Mouse (Mus musculus) left cerebral cortex, postnatal 25 days (tissue): ENCODE results near the gene Plcd1. TPM values are rescaled to one million over a fixed set of nuclear protein-coding genes. Genes with fewer than 3 reads are reported as not detected.

Experiments used
- DNase-seq, 2 experiments: peaks; one replicate each; pipeline ENCODE4 v3.0.0; 2022; ENCODE audit warnings: low spot score in 2 of 2, mixed read lengths in 1 of 2
- intact Hi-C: fragments of 180-260 bp; cut with DNase I; formaldehyde crosslinking; loops from one replicate; pipeline ENCODE4 v1.15.1; 2025
- total RNA-seq, 2 experiments: library from RNA; stranded (reverse); gene quantifications; 2 replicates each; pipeline ENCODE4 v1.2.3; 2021

The Plcd1 gene
- total RNA-seq, 2 experiments from 2014 or later = 9.7 to 10.8 TPM

GRCm38 (mm10) chr9:119092473-119093418 is 556 bp downstream of the Plcd1 start:
- DNase-seq = peak in 1 of 2 experiments; percentile 70
- intact Hi-C loops = no loop called here

GRCm38 (mm10) chr9:119091581-119092310 is 1.6 kb downstream of the Plcd1 start:
- DNase-seq = no peak
- intact Hi-C loops = no loop called here

GRCm38 (mm10) chr9:119090462-119090861 is 2.8 kb downstream of the Plcd1 start:
- intact Hi-C loops = no loop called here
- no peak for DNase-seq

GRCm38 (mm10) chr9:119089437-119089836 is 3.9 kb downstream of the Plcd1 start:
- DNase-seq = no peak
- intact Hi-C loops = no loop called here

- peak; percentile 66 to 79 for DNase-seq
- intact Hi-C loops = no loop called here
These were observed 5.0 kb downstream of the Plcd1 start for GRCm38 (mm10) chr9:119088148-119088801.

GRCm38 (mm10) chr9:119087309-119087708 is 6.0 kb downstream of the Plcd1 start:
- intact Hi-C loops = no loop called here
- DNase-seq = no peak

- DNase-seq = no peak
- intact Hi-C loops = no loop called here
These were observed 6.9 kb downstream of the Plcd1 start for GRCm38 (mm10) chr9:119086451-119086850.

DNA sequence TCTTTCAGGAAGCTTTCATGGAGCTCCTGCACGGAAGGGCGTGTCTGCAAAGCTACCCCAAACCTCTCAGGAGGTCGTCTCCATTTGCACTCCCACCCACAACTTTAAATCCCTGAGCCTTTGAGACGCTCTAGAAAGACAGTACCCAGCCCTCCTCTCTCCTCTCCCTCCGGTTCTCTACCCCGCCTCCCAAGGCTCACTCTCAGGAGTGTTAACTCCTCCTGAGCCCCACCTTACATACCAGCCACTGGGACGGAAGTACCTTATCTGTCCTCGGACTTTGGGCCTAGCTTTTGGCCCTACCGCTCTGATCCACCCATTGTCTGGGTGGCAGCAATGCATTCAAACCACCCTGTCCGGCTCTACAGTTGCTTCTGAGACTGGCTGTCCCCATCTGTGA is 9.3 kb downstream of the Plcd1 start:
- DNase-seq = no peak
- intact Hi-C loops = no loop called here

- no peak for DNase-seq
- intact Hi-C loops = no loop called here
These were observed 10.5 kb downstream of the Plcd1 start for GRCm38 (mm10) chr9:119082656-119083430.

DNA sequence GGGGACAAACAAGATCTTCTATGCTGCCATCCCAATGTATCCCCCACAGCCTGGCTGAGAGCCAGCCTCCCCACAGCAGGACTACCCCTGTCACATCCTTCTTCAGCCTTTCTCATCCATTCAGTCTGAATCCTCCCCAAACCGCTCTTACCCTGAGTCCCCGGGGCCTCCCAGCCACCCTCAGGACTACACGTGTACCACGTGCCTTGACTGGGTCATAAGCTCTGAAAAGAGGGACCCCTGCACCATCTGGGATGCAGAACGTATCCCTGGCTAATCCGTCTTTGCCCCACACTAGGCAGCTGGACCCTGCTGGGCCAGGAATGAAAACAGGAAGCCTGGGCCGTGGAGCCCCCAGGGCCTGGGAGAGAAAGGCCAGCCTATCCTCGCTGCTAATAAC is 11.3 kb downstream of the Plcd1 start:
- DNase-seq = no peak
- intact Hi-C loops = no loop called here

DNA sequence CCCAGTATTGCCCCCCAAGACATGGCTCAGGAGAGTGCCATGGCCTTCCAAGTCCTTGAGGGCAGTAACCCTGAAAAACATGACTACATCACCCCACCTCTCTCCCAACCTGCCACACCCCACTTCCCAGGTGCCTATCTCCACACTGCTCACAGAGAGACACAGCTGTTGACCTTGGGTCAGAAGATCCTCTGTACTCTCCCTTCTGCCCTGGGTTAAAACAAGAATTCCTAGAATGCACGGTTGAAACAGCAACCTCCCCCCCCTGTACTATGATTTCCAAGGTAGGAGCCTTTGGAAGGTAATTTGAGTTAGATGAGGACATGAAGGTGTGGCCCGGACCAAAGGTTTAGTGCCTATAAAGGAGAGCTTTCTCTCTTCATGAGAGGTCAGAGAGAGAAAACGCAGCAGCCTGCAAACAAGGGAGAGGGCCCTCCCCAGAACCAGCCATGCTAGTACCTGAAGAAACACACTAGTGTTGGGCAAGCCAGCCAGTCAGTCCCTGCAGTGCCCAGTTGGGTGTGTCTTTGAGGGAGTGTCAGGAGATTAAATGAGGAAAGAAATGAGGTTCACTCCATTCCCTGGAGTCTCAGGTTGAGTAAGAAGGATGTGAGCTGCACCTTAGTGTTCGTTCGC is 13.1 kb downstream of the Plcd1 start:
- intact Hi-C loops = no loop called here
- no peak for DNase-seq

DNA sequence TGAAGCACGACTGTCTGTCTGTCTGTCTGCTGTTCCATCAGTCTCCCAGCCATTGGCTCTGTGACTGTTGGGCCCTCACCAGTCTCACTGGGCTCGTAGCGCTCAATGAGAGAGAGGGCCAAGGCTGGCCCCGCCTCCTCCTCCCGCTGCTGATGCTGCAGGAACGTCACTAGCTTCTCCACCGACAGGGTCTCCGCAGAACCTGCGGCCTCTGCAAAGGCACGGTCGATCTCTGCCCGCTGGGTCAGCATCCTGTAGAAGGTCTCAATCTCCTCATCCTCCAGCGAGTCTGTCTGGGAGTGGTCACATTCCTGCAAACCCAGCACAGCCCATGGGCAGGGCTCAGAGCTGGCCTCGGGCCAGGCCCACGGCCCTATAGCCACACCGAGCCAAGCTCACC is 17.6 kb downstream of the Plcd1 start:
- no peak for DNase-seq

DNA sequence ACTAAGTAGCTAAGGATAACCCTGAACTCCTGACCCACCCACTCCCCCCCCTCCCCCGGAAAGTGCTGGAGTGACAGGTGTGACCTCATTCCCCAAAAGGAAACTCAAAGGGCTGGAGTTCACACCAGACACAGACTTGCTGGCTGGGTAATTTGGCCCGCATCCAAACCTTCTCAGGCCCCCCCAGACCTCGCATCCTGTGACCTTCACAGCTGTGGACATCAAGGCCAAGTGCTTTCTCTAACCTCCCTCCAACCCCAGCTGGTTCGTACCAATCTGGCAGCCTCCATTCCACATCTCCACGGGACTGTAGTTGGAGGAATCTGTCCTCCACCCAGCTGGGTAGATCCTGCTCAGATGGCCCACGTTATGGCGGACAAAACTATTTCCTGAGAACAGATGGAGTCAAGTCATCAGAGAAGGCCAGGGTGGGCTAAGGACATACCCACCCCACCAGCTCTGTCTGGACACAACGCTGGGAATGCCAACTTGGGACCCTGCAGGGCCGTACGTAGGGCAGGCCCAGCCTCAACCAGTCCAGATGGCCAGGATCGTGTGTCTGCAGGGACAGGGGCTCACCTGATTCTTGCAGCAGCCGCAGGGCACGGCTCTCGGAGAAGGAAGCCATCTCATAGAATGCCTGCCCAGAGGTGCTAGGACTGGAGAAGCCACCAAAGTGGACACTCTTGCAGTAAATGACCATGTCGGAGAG is 20.0 kb downstream of the Plcd1 start:
- no peak for DNase-seq
- intact Hi-C loops = no loop called here

More for the DNA sequence above, 17.6 kb downstream of the Plcd1 start:
- intact Hi-C loops = no loop called here

DNA sequence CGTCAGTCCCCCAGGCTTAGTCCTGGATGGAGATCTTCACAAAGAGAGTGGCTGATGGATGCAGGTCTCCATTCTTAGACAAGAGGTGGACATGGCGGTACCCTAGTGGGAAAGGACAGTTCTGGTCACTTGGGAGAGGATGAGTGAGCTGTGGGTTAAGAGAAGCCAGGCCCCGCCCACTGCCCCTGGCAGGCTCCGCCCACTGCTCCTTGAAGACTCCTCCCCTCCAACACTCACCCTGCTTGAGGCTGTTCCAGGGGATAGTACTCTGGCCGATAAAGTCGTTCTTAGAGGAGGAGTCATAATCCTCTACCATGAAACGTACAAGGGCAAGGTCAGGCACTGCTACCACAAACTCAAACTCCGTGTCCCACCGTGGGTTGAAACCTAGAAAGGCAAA is 21.5 kb downstream of the Plcd1 start:
- DNase-seq = no peak
- intact Hi-C loops = no loop called here

DNA sequence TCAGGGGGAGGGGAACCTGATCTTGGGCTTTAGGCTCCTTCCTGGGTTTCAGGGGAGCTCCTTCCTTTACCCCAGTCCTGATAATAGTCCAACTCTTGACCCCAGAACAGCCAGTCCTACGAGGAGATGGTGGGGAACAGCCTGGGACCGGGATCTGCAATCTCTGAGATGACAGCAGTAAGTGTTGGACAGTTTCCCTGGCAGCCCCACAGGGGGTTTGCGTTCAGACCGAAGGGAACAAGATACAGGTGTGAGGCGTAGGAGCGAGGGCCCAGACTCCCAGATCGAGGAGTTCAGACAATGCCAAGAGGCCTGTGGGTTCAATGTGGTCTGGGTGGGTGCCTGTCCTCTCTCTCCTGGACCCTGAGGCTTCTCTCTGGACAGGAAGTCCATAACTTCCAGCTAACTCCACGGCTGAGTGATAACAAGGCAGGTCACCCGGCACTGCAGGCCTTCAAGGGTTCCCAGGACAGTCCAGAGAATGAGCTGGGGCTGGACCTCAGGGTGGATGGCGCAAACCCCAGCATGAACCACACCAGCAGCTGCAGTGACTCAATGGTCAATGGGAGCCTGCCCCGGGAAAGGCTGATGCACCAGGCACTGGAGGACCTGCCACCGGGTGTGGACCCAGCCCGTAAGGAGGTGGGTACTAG is 23.0 kb downstream of the Plcd1 start:
- DNase-seq = no peak
- intact Hi-C loops = no loop called here

DNA sequence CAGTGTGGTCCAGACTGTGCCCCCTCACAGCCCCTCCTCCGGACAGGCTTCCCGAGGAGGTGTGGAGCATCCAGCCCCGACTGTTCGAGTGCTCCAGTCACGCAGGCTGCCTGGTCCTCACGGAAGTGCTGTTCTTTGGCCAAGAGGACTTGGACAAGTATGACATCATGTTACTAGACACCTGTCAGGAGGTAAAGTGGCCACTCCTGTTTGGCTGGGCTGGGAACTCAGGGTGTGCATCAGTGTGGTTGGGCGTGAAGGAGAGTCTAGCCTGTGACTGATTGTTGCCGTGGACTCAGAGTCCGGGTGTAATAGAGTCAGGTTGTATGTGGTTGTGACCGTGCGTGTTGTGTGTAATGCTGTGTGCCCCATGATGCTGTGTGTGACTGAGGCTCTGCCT is 25.0 kb downstream of the Plcd1 start:
- intact Hi-C loops = loop anchor here (5.0 to 10.0 kb wide), 2 partner anchors 353 to 481 kb away; no protein-coding TSS in a partner anchor
- no peak for DNase-seq

DNA sequence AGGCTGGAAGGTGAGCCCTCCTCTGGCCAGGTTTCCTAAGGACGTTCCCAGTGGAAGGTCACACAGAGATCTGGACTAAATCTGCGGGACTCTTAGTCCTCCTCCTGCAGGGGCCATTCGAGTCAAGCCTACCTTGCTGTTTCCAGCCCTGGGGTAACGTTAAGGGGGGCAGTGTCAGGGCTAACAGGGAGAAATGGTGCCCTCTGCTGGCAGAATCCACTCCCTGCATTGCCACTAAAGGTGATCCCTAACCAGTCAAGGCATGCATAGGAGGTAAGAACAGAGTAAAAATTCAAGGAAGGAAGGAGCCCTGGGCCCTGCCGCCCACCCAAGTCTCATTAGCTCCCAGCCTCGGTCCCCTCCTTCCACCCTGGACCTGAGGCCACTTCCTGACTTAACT is 25.7 kb downstream of the Plcd1 start:
- intact Hi-C loops = loop anchor here (1.0 to 10.0 kb wide), 3 partner anchors 147 to 480 kb away; no protein-coding TSS in a partner anchor
- DNase-seq = peak; percentile 82 to 87

DNA sequence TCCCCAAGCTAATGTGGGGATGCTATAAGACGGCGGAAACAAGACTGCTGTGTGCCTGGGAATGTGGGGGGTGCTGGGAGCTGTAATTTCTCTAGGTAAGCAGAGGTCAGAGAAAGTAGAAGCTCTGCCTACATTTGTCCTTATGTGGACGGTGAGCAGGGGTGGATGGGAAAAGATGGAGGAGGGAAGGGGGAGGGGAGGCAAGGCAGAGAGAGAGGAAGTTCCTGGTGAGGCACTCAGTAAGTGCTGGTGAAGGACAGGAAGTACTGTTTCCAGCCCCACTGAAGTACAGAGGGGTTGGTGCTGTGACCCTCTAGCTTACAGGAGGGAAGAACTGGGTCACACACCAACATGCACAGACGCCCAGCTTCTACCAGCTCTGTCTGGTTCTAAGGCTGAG is 29.0 kb downstream of the Plcd1 start:
- no peak for DNase-seq
- intact Hi-C loops = loop anchor here (10.0 kb wide), 1 partner anchor 349 kb away; no protein-coding TSS in a partner anchor
